Mouse (Mus musculus) midbrain, embryonic 10.5 days (tissue): ENCODE data around the gene Gm28363. TPM values are rescaled to one million over a fixed set of nuclear protein-coding genes. Genes with fewer than 3 reads are reported as not detected.
"Not testable (repeated sequence)": the region's sequence is repeated elsewhere in the genome, so short reads cannot be mapped to it uniquely, and the experiment has no call there.

Experiments
- DNase-seq: peaks from one replicate; pipeline ENCODE4 v3.0.0-alpha.2; 2017; ENCODE audit warnings: low spot score
- H3K27ac ChIP-seq: fragments of 300-500 bp; sonication (generic); replicated peaks from 2 replicates; pipeline ENCODE4 v1.5.1; 2016; ENCODE audit warnings: mild to moderate bottlenecking
- H3K27me3 ChIP-seq: fragments of 300-500 bp; sonication (generic); 2 replicates; pipeline ENCODE4 v1.6.1; 2016; ENCODE audit warnings: low read depth, mild to moderate bottlenecking; ENCODE audit not compliant: poor library complexity, severe bottlenecking
- H3K36me3 ChIP-seq: fragments of 300-500 bp; sonication (generic); 2 replicates; pipeline ENCODE4 v1.6.1; 2016; ENCODE audit warnings: mild to moderate bottlenecking, moderate library complexity
- H3K4me1 ChIP-seq: fragments of 300-500 bp; sonication (generic); 2 replicates; pipeline ENCODE4 v1.6.1; 2016
- H3K4me3 ChIP-seq: fragments of 300-500 bp; sonication (generic); 2 replicates; pipeline ENCODE4 v1.5.1; 2016; ENCODE audit warnings: mild to moderate bottlenecking, moderate library complexity
- H3K9me3 ChIP-seq: fragments of 300-500 bp; sonication (generic); replicated peaks from 2 replicates; pipeline ENCODE4 v1.6.1; 2016; ENCODE audit warnings: mild to moderate bottlenecking
- WGBS: fragments of 180-500 bp; shearing (Covaris S2); methylation state at CpG from one replicate; pipeline ENCODE4 v1.1.7; 2016; 5-methylcytosine and 5-hydroxymethylcytosine counted together
- polyA plus RNA-seq: library from polyadenylated mRNA; unstranded; fragments of >200 nt; fragmentation: Nextera tagmentation; extraction: Ambion mirVana; gene quantifications from 2 replicates; pipeline ENCODE4 v1.2.1, GENCODE M21; 2016

Gm28363 gene
- polyA plus RNA-seq: not detected in 2 replicates

- 73% methylated on average over 2 of the region's 2 CpGs for WGBS
These were observed at the start of gene Gm28363 for GRCm38 (mm10) chr1:117696831-117697230. Gene Gm28363 (plus strand): TSS chr1:117697131.

GRCm38 (mm10) chr1:117650236-117650635 is 46.7 kb upstream of the Gm28363 start:
- WGBS: 75% methylated on average over 1 of the region's 1 CpGs
- not testable (repeated sequence) for H3K4me1 ChIP-seq, H3K27me3 ChIP-seq, H3K4me3 ChIP-seq, H3K9me3 ChIP-seq, H3K27ac ChIP-seq, H3K36me3 ChIP-seq, DNase-seq

More at GRCm38 (mm10) chr1:117696831-117697230, at the start of gene Gm28363:
- not testable (repeated sequence) for H3K27ac ChIP-seq, DNase-seq, H3K4me3 ChIP-seq, H3K27me3 ChIP-seq, H3K36me3 ChIP-seq, H3K4me1 ChIP-seq, H3K9me3 ChIP-seq

Other genes with a start within 250 kb of the Gm28363 start
- not detected in 2 replicates for gene B020011L13Rik, start 84.0 kb downstream of the Gm28363 start, polyA plus RNA-seq
- gene Gm28360, start 132.9 kb downstream of the Gm28363 start, polyA plus RNA-seq: not detected in 2 replicates
- gene Gm28168, start 230.9 kb downstream of the Gm28363 start, polyA plus RNA-seq: not detected in 2 replicates